Mouse (Mus musculus) layer of hippocampus, adult 9-10 months (tissue): ENCODE results near the gene Kynu.

Experiments
- DNase-seq: peaks from one replicate; pipeline ENCODE4 v3.0.0; 2022; ENCODE audit warnings: low spot score

The Kynu gene

GRCm38 (mm10) chr2:43555062-43555888 is at the start of gene Kynu:
TSS of gene Kynu (plus strand) at chr2:43555329.
- DNase-seq: no peak

DNA sequence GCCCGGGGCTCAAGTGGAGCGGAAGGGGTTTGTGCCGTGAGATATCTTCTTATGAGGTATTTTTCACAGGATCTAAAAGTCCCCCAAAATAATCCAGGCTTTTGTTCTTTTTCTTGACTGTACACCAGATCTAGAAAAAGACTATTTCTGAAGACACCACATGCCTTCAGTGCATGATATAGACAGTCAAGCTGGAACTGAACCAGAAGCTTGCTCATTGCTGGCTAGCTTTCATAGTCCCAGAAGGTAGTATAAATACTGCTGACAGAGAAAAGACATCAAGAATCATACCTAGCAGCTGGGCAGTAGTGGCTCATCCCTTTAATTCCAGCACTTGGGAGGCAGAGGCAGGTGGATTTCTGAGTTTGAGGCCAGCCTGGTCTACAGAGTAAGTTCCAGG is 48.9 kb upstream of the Kynu start:
- DNase-seq: peak; percentile 2

- no peak for DNase-seq
Observed at GRCm38 (mm10) chr2:43513852-43514251, 41.3 kb upstream of the Kynu start.

DNA sequence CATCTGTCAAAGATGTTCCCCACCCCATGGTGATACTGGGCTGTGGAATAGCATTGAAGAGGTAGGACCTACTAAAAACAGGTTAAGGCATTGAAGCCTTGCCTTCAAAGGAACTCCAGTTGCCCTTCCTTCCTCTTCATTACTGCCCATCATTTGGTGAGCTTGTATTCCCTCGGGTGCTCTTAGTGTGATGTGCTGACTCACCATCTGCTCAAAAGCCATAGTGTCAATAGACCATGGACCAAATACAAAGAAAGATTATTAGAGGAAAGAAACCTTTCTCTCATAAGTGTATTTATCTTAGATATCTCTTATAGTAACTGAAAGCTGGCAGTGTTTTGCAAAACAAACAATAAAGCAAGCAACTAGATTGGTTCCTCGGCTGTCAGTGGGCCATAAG is 20.7 kb upstream of the Kynu start:
- no peak for DNase-seq

GRCm38 (mm10) chr2:43542615-43543014 is 12.5 kb upstream of the Kynu start:
- DNase-seq: no peak

GRCm38 (mm10) chr2:43545665-43546064 is 9.5 kb upstream of the Kynu start:
- DNase-seq: no peak

- no peak for DNase-seq
Observed at GRCm38 (mm10) chr2:43546448-43546847, 8.7 kb upstream of the Kynu start.

- DNase-seq: no peak
Observed at GRCm38 (mm10) chr2:43554216-43554615, 913 bp upstream of the Kynu start.

DNA sequence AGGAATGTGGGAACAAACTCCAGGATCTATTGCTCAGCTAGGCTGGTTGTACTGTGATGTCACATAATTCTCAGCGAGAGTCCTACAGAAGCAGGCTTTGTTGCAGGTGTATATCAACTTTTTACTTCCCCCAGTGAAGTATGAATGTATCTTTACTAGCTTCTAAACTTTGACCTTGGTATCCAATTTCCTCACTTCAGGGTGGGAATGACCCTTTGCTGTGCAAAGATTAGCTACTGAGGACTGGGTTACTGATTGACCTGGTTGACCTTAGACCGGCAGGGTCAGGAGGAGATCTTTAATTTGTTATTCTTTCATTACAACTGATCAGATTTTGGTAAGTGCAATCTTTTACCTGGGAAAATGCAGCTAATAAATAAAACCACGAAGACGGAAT is 758 bp downstream of the Kynu start:
- no peak for DNase-seq

DNA sequence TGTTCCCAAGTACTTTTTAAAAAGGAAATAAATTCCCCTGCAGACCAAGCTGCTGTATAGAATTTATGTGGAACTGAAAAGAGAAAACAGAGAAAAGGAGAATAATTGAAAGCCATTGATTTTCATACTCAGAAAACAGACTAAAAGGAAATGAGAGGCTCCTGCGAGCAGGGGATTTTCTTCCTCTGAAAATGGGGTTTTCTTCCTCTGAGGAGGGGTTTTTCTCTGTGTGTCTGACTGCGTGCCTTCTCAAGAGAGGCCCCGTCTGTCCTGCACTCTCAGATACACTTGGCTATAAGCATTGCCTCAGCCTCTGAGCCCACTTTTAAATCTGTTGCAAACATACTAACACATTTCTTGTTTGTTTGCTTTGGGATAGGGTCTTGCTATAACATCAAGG is 1.9 kb downstream of the Kynu start:
- no peak for DNase-seq

- DNase-seq: no peak
Observed at GRCm38 (mm10) chr2:43561209-43561608, 6.1 kb downstream of the Kynu start.

DNA sequence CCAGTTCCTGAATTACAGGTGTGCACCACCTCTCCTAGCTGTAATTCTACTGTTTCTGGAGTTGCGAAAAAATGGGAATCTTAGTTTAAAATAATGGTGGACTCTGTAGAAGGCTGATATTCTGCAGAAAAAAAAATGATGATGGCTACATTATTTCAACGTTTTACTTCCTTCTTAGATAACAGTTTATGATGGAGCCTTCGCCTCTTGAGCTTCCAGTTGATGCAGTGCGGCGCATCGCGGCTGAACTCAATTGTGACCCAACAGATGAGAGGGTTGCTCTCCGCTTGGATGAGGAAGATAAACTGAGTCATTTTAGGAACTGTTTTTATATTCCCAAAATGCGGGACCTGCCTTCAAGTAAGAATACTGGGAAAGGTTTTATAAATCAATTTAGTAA is 7.7 kb downstream of the Kynu start:
- DNase-seq: no peak

DNA sequence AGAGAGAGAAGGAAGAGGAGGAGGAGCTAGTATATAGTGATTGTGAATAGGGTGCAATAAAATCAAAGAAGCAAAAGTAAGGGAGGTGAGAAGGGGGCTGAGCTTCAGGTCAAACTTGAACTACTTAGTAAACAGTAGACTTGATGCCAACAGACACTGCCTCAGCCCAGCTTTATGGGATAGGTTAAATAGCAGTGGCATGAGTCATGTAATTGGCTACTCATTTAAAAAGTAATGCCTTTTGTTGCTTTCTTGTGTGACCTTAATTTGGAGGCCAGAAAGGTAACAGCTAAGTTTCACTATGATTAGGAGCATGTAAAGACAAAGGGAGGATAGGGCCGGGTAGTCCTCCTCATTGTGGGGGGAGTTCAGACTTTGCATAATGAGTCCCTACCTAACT is 13.3 kb downstream of the Kynu start:
- no peak for DNase-seq

DNA sequence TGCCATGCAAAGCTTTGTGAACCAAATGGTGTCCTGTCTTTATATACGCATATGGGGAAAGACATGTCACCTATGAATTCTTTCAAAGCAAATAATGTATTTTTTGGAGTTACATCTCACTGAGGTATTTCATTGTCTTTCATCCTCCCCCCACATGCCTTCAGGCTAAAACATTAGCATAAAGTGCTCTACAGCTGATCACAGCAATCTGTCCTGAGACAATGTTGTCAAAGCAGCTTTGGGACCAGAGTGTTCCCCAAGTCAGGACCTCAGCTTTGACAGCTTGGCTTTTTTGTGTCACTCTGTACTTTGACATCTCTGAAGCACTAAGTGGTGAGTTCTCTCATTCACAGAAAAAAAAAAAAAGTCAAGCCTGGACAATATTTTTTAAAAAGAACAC is 18.4 kb downstream of the Kynu start:
- DNase-seq: no peak

GRCm38 (mm10) chr2:43583243-43583812 is 28.2 kb downstream of the Kynu start:
- DNase-seq: no peak

- DNase-seq: no peak
Observed at GRCm38 (mm10) chr2:43585508-43585907, 30.4 kb downstream of the Kynu start.

DNA sequence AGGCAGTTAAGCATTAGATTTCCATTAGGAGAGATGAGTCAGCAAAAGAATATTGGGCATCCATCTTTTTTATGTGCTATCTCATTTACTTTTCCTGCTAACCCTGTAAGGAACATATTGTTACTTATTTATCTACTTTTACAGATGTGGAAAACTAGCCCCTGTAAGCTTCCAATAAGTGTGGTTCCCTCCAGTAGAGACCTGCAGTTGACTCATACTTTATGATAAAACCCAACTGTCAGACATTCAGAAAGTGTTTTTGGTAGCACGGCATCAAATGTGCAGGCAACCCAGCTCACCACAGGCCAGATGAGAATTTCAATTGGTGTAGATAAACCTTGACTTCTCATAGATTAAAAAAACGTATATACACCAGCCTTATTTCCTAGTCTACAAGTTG is 32.7 kb downstream of the Kynu start:
- DNase-seq: no peak

DNA sequence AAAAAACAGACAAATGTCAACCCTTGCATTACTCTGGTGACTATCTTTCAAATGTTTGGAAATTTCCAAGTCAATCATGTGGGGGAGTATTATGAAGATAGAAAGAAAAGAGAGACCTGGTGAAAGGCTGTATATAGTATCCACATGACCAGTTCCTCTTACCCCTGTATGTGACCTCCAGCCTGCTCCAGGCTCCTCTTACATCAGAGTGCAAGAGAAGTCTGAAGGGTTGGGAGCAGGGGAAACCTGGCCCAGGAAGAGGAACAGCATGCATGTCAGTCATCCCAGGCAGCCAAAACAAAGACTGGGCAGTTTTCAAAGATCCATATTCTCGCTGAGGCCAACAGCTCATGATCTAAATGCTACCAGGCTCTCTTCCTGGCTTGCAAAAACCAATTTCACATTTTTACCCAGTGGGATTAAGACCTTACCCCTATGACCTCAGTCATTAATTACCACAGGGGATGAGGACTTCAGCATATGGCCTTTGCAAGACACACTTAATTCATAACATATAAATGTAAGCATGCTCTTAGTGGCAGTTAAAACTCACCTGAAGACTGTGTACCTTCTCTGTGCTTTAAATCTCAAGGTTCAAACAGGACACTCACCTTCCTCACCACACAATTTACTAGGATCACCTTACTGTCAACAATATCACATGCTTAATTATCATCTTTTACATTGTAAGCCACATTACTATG is 37.0 kb downstream of the Kynu start:
- no peak for DNase-seq

DNA sequence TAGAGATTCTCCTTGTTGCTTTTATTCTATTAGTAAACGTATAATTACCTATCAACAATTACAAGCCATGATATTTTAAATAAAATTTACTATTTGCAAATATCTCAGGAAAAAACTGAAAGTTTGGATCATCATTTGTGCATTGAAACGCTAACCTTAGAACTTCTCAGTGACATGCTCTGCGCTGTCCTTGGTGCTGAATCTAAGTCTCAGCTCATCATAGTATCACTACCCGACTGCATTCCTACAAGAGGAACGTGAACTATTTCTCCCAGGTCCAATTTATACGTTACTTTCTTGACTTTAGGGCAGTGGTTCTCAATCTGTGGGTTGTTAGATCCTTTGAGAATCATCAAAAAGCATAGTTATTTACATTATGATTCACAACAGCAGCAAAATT is 58.4 kb downstream of the Kynu start:
- DNase-seq: no peak

DNA sequence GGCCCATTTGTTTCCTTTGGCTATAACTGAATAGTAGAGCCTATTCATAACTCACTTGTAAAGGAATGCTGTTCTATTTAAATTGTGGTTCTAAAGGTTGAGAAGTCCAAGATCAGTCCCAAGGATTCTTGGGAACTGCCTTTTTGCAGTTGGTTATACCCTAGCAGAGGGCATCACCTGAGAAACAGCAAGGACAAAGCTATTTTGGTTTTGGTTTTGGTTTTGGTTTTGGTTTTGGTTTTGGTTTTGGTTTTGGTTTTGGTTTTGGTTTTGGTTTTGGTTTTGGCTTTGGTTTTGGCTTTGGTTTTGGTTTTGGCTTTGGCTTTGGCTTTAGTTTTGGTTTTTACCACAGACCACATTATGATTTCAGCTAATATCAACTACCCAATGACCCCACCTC is 66.0 kb downstream of the Kynu start:
- DNase-seq: no peak

- no peak for DNase-seq
Observed at GRCm38 (mm10) chr2:43622844-43623243, 67.7 kb downstream of the Kynu start.

- DNase-seq: no peak
Observed at GRCm38 (mm10) chr2:43631786-43632185, 76.7 kb downstream of the Kynu start.

DNA sequence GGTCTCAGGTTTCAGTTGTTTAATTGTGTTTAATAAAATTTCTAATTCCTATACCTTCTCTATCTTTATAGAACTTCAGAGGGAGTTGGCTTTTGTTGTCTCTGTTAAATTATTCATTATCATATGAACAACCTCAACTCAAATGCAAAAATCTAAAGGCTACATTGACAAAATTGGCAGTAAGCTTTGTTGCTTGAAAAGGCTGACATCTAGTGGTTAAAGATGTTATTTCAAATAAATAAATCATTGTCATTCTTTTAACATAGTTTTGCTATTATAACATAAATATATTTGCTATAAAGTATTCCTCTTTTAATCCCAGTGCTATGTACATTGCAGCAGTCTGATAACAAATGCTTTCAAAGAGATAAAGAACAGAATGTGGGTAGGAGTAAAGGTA is 81.4 kb downstream of the Kynu start:
- no peak for DNase-seq
